Mouse (Mus musculus) liver, adult 2 months (tissue): ENCODE results near the gene Gys1.
"Not testable (repeated sequence)": the region's sequence is repeated elsewhere in the genome, so short reads cannot be mapped to it uniquely, and the experiment has no call there.

Experiments used
- CTCF ChIP-seq: fragments of 200-500 bp; IDR thresholded peaks from 2 replicates; pipeline ENCODE4 v1.5.1; 2011; ENCODE audit warnings: low read depth, low read length, control low read depth
- POLR2A ChIP-seq: fragments of 200-500 bp; IDR thresholded peaks from 2 replicates; pipeline ENCODE4 v1.6.1; 2011; ENCODE audit warnings: low read length, control low read depth; ENCODE audit not compliant: insufficient read depth; ENCODE audit errors: extremely low read depth

DNA sequence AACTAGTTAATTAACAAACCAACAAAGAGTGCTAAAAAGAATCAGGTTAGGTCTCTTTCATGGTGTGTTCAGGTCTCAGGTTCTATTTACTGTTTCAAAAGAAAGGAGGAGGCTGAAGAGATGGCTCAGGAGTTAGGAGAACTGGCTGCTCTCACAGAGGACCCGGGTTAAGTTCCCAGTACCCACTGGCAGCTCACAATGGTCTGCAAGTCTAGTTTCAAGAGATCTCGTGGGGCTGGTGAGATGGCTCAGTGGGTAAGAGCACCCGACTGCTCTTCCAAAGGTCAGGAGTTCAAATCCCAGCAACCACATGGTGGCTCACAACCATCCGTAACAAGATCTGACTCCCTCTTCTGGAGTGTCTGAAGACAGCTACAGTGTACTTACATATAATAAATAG lies 45.7 kb downstream of the Gys1 start:
- TF ChIP-seq POLR2A, CTCF: not testable (repeated sequence)
